Mouse (Mus musculus) midbrain, embryonic 11.5 days (tissue): ENCODE results near the gene Btaf1. TPM values are rescaled to one million over a fixed set of nuclear protein-coding genes. Genes with fewer than 3 reads are reported as not detected.
A peak's percentile ranks its signal among the peaks of the same experiment; 100 is the strongest.

Experiments used
- ATAC-seq: fragments of 200-750 bp; cut with Nextera tagmentation; 2 replicates; pipeline ENCODE4 v1.8.0; 2017; ENCODE audit warnings: moderate TSS enrichment, moderate library complexity; ENCODE audit not compliant: low FRiP score
- DNase-seq: peaks from one replicate; pipeline ENCODE4 v3.0.0; 2015; ENCODE audit warnings: low spot score; ENCODE audit errors: missing footprints
- H3K27ac ChIP-seq: fragments of 300-500 bp; sonication (generic); 2 replicates; pipeline ENCODE4 v1.5.1; 2014; ENCODE audit warnings: low read depth, low read length
- H3K27me3 ChIP-seq: fragments of 300-500 bp; sonication (generic); 2 replicates; pipeline ENCODE4 v1.6.1; 2014; ENCODE audit warnings: mild to moderate bottlenecking, low read length, moderate library complexity, mixed read lengths; ENCODE audit not compliant: control insufficient read depth, insufficient read depth
- H3K36me3 ChIP-seq: fragments of 300-500 bp; sonication (generic); 2 replicates; pipeline ENCODE4 v1.6.1; 2014; ENCODE audit warnings: mild to moderate bottlenecking, low read length, moderate library complexity, mixed read lengths; ENCODE audit not compliant: control insufficient read depth, insufficient read depth
- H3K4me1 ChIP-seq: fragments of 300-500 bp; sonication (generic); 2 replicates; pipeline ENCODE4 v1.6.1; 2014; ENCODE audit warnings: low read length; ENCODE audit not compliant: control insufficient read depth, insufficient read depth
- H3K4me2 ChIP-seq: fragments of 300-500 bp; sonication (generic); 2 replicates; pipeline ENCODE4 v1.6.1; 2014; ENCODE audit warnings: mild to moderate bottlenecking, moderate library complexity
- H3K4me3 ChIP-seq: fragments of 300-500 bp; sonication (generic); 2 replicates; pipeline ENCODE4 v1.5.1; 2014; ENCODE audit warnings: low read depth, low read length
- H3K9ac ChIP-seq: fragments of 300-500 bp; sonication (generic); 2 replicates; pipeline ENCODE4 v1.6.1; 2014; ENCODE audit warnings: low read length
- H3K9me3 ChIP-seq: fragments of 300-500 bp; sonication (generic); 2 replicates; pipeline ENCODE4 v1.6.1; 2016; ENCODE audit warnings: low read length; ENCODE audit not compliant: control insufficient read depth
- WGBS: fragments of 180-500 bp; shearing (Covaris S2); extraction: QIAGEN DNeasy Blood & Tissue Kit; methylation state at CpG from one replicate; pipeline ENCODE4 v1.1.7; 2014; 5-methylcytosine and 5-hydroxymethylcytosine counted together
- polyA plus RNA-seq: library from polyadenylated mRNA; unstranded; fragments of >200 nt; fragmentation: Nextera tagmentation; extraction: Ambion mirVana; gene quantifications from 2 replicates; pipeline ENCODE4 v1.2.1, GENCODE M21; 2014

Btaf1 gene
- polyA plus RNA-seq, 1 experiment from 2014 or later, result 20.9 TPM

DNA sequence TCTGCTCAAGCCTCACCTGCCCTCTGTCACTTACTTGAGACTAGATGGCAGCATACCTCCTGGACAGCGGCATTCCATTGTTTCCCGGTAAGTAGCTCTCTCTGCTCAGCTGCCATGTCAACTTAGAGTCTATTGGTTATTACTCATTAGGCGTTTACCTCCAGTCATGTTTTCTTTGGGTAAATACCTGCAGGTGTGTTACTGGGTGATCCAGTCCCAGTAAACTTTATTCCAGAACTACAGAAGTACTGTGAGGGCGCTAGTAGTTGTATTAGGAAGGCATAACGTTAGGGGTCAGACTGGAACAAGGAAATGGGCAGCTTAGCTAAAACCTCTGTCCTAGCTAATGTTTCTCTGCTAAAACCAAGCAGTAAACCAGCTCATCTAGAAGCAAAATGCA, 78.7 kb downstream of the Btaf1 start:
- H3K36me3 ChIP-seq, result peaks cover 4% of the 10 kb centered on the region; the same call in 1 of the 2 replicates
- H3K4me1 ChIP-seq, result no peaks in the 10 kb centered on the region
- H3K9ac ChIP-seq, result no peak overlapping the region
- no peaks in the 10 kb centered on the region for H3K9me3 ChIP-seq
- 93% methylated on average over 5 of the region's 5 CpGs for WGBS
- no peaks in the 10 kb centered on the region for H3K27me3 ChIP-seq
- no peak for ATAC-seq
- H3K4me2 ChIP-seq, result no peak overlapping the region
- H3K4me3 ChIP-seq, result no peak overlapping the region
- no peak overlapping the region for H3K27ac ChIP-seq
- no peak for DNase-seq

DNA sequence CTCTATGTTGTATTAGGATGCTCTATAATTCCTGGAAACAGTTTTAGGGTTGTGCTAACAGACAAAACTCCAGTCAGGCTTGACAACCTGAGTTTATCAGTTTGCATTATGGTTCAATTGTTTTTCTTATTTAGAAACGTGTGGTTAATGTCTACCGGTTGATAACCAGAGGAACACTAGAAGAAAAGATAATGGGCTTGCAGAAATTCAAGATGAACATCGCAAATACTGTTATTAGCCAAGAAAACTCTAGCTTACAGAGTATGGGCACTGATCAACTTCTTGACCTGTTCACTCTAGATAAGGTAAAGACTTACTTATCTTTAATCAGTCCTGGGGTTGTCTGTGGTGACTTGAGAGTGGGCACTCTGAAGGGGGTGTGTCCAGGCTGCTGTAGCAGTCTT, 84.0 kb downstream of the Btaf1 start:
- no peak overlapping the region for H3K27ac ChIP-seq
- H3K4me2 ChIP-seq, result no peak overlapping the region
- peaks cover 15% of the 10 kb centered on the region for H3K36me3 ChIP-seq
- H3K27me3 ChIP-seq, result no peaks in the 10 kb centered on the region
- DNase-seq (no peak), ATAC-seq (no peak)
- no peak overlapping the region for H3K4me3 ChIP-seq
- H3K9me3 ChIP-seq, result no peaks in the 10 kb centered on the region
- 93% methylated on average over 3 of the region's 3 CpGs for WGBS
- H3K9ac ChIP-seq, result no peak overlapping the region
- H3K4me1 ChIP-seq, result no peaks in the 10 kb centered on the region

DNA sequence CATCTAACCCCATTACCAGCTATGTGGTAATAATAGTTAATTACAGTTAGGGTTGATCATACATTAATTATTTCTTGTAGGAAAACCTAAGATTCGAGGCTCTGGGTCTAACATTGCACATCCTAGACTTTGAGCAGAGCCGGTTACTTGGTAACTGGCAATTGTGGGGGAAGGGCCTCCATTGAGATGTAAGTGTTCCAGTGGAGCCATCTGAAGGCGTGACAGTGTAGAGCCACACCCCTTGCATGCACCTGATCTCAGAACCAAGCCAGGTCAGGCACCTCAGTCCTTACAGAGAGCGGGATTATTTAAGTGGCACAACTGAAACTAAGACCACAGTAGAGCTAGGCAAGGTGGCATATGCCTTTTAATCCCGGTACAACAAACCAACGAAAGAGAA, 87.6 kb downstream of the Btaf1 start:
- H3K27ac ChIP-seq, result no peak overlapping the region
- H3K4me1 ChIP-seq, result no peaks in the 10 kb centered on the region
- H3K36me3 ChIP-seq, result peaks cover 15% of the 10 kb centered on the region
- DNase-seq (no peak), ATAC-seq (no peak)
- H3K9ac ChIP-seq, result no peak overlapping the region
- no peak overlapping the region for H3K4me3 ChIP-seq
- H3K27me3 ChIP-seq, result no peaks in the 10 kb centered on the region
- no peak overlapping the region for H3K4me2 ChIP-seq
- H3K9me3 ChIP-seq, result no peaks in the 10 kb centered on the region; the same call in 1 of the 2 replicates
- WGBS, result 93% methylated on average over 6 of the region's 6 CpGs

DNA sequence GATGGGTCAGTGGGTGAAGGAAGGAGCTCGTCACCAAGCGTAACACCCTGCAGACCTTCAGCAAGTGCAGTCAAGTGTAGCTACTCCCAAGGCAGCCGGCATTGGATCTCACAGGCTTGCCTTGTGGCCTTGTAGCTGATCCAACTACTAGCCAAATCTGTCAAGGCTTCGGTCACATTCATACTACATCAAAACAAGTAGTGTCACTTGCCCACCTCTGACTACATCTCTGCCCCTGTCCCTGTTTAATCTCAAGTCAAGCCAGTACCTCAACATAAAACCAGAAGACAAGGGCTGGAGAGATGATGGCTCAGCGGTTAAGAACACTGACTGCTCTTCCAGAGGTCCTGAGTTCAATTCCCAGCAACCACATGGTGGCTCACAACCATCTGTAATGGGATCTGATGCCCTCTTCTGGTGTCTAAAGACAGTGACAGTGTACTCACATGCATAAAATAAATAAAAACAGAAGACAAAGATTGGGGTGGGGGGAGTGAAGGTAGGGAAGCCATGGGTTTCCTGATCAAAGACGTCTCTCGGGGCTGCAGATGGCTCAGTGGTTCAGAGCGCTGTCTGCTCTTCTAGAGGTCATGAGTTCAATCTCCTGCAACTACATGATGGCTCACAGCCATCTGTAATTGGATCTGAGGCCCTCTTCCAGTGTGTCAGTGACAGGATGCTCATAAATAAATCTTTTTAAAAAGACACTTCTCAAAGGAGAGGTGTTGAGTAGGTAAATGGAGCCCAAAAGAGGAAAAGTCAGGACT, 88.5 kb downstream of the Btaf1 start:
- Histone ChIP-seq H3K4me2 (no peak overlapping the region), H3K9ac (no peak overlapping the region), H3K9me3 (no peaks in the 10 kb centered on the region; the same call in 1 of the 2 replicates), H3K4me1 (peaks cover 2% of the 10 kb centered on the region; the same call in 1 of the 2 replicates), H3K36me3 (peaks cover 11% of the 10 kb centered on the region), H3K4me3 (no peak overlapping the region), H3K27me3 (no peaks in the 10 kb centered on the region), H3K27ac (no peak overlapping the region)
- no peak for DNase-seq
- ATAC-seq, result no peak
- 93% methylated on average over 8 of the region's 8 CpGs for WGBS

DNA sequence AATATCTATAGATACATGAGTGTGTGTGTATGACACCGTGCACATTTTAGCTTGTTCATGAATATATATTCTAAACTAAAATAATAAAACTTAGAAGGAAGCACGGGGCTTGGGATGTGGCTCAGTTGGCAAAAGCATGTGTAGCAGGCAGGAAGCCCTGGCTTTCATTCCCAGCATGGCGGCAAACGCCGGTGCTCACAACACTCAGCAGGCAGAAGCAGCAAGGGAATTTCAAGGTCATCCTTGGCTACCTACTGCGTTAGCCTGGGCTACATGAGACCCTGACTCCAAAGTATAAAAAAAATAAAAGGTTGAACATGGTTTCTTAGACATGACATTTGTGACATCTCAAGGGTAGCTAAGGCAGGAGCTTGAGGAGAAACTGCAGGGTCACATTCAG, 91.0 kb downstream of the Btaf1 start:
- 0 out of 2 replicates have a peak, but pooled peaks cover 3% of the 10 kb centered on the region for H3K36me3 ChIP-seq
- ATAC-seq (no peak), DNase-seq (no peak)
- H3K4me2 ChIP-seq, result no peak overlapping the region
- H3K4me3 ChIP-seq, result no peak overlapping the region
- WGBS, result 90% methylated on average over 6 of the region's 6 CpGs
- peaks cover 2% of the 10 kb centered on the region; the same call in 1 of the 2 replicates for H3K4me1 ChIP-seq
- no peaks in the 10 kb centered on the region; the same call in 1 of the 2 replicates for H3K9me3 ChIP-seq
- H3K27ac ChIP-seq, result no peak overlapping the region
- H3K9ac ChIP-seq, result no peak overlapping the region
- H3K27me3 ChIP-seq, result no peaks in the 10 kb centered on the region

DNA sequence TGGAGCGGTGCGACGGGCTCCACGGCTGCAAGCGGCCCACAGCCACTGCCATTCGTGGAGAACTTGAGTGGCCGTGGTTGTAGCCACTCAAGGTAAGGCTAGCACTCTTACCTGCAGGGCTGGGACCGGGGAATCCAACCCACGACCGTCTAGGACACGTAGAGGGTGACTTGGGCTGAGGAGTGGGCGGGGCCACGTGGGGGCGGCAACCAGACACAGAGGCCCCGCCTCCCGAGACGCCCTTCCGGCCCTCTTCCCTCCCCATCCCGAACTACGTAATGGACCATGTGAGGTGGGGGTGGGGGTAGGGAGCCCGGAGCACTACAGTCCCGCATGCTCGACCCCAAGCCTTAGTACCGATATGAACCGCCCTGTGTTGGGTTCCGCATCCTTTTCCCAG, 92.5 kb downstream of the Btaf1 start:
- H3K27me3 ChIP-seq, result no peaks in the 10 kb centered on the region
- no peak overlapping the region for H3K27ac ChIP-seq
- peak overlapping the region; percentile 13 for H3K9ac ChIP-seq
- peak overlapping the region; percentile 21 for H3K4me3 ChIP-seq
- peaks cover 4% of the 10 kb centered on the region; the same call in 1 of the 2 replicates for H3K4me1 ChIP-seq
- ATAC-seq (peak; percentile 94), DNase-seq (peak; percentile 98)
- peak overlapping the region; percentile 41 for H3K4me2 ChIP-seq
- H3K36me3 ChIP-seq, result 0 out of 2 replicates have a peak, but pooled peaks cover 3% of the 10 kb centered on the region
- WGBS, result 4% methylated on average over 26 of the region's 26 CpGs
- H3K9me3 ChIP-seq, result no peaks in the 10 kb centered on the region; the same call in 1 of the 2 replicates

DNA sequence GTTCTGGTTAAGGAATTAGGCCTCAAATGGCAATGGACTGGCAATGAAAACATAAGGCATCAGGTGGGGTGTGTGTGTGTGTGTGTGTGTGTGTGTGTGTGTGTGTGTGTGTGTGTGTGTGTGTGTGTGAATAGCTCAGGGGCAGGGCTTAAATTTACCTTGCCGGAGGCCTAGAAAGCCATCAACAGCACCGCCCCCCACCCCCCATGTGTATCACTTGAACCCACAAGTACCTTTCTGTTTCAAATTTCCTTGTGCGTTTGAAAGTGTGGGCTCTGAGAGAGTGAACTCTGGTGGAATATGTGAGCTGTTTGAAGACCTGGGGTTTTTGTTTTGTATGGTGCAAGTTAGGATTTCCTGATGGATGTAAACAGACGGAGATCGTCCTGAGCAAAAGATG, 93.1 kb downstream of the Btaf1 start:
- peak; percentile 85 for DNase-seq

DNA sequence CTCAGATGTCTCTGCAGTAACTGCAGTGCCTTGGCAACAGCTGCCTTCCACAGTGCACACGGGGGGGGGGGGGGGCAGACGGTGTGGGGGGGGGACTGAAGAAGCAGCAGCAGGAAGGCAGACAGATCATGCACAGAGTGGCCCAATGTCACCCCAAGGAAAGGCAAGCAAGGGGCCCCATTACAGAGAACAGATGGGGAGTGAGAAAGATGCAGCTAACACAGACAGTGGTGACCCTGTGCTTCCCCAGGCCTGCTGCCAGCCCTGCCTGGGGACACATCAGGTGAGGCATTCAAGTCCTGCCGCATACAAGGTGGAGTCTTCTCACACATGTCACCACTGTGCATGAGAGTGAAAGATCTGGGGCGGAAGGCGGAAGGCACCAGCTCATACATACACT, 94.7 kb downstream of the Btaf1 start:
- H3K4me2 ChIP-seq, result no peak overlapping the region
- peaks cover 4% of the 10 kb centered on the region; the same call in 1 of the 2 replicates for H3K4me1 ChIP-seq
- ATAC-seq (0 out of 2 replicates have a peak, but pooled peaks have one; percentile 8), DNase-seq (no peak)
- H3K27me3 ChIP-seq, result no peaks in the 10 kb centered on the region
- no peak overlapping the region for H3K9ac ChIP-seq
- no peak overlapping the region for H3K27ac ChIP-seq
- H3K36me3 ChIP-seq, result no peaks in the 10 kb centered on the region
- no peaks in the 10 kb centered on the region; the same call in 1 of the 2 replicates for H3K9me3 ChIP-seq
- H3K4me3 ChIP-seq, result no peak overlapping the region
- 79% methylated on average over 3 of the region's 5 CpGs for WGBS

More for the DNA sequence above, 93.1 kb downstream of the Btaf1 start:
- H3K9me3 ChIP-seq, result no peaks in the 10 kb centered on the region; the same call in 1 of the 2 replicates
- H3K27ac ChIP-seq, result no peak overlapping the region
- ATAC-seq, result no peak
- peaks cover 4% of the 10 kb centered on the region; the same call in 1 of the 2 replicates for H3K4me1 ChIP-seq
- H3K4me2 ChIP-seq, result peak overlapping the region; percentile 41
- peak overlapping the region; percentile 13; the same call in 1 of the 2 replicates for H3K9ac ChIP-seq
- peak overlapping the region; percentile 21 for H3K4me3 ChIP-seq
- H3K36me3 ChIP-seq, result no peaks in the 10 kb centered on the region
- 58% methylated on average over 5 of the region's 5 CpGs for WGBS
- H3K27me3 ChIP-seq, result no peaks in the 10 kb centered on the region

DNA sequence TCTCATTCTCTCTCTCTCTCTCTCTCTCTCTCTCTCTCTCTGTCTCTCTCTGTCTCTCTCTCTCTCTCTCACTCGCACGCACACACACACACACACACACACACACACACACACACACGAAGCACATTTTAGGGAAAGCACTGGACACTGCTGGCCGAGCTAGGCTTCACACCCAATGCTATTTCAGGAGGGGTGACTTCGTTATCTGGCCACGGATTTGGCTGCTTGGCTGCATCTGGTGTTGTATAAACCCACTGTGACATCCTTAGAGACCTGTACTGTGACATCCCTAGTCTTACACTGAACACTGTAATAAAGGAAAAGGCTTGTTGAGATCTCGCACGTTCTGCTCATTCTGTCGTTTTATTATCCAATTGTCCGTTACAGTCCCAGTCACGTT, 95.1 kb downstream of the Btaf1 start:
- no peak overlapping the region for H3K4me3 ChIP-seq
- H3K36me3 ChIP-seq, result no peaks in the 10 kb centered on the region
- peaks cover 4% of the 10 kb centered on the region; the same call in 1 of the 2 replicates for H3K4me1 ChIP-seq
- H3K4me2 ChIP-seq, result no peak overlapping the region
- DNase-seq, result no peak
- 82% methylated on average over 9 of the region's 11 CpGs for WGBS
- H3K27me3 ChIP-seq, result no peaks in the 10 kb centered on the region
- no peak overlapping the region for H3K9ac ChIP-seq
- H3K27ac ChIP-seq, result no peak overlapping the region
- ATAC-seq, result no peak
- H3K9me3 ChIP-seq, result no peaks in the 10 kb centered on the region; the same call in 1 of the 2 replicates
